Mouse (Mus musculus) Muller cell, postnatal 12 days (primary cell): ENCODE results near the gene Cnst.

ENCODE experiments used
- DNase-seq: peaks from one replicate; pipeline ENCODE4 v3.0.0-alpha.2; 2015; ENCODE audit errors: inconsistent ontology term

Gene Cnst

DNA sequence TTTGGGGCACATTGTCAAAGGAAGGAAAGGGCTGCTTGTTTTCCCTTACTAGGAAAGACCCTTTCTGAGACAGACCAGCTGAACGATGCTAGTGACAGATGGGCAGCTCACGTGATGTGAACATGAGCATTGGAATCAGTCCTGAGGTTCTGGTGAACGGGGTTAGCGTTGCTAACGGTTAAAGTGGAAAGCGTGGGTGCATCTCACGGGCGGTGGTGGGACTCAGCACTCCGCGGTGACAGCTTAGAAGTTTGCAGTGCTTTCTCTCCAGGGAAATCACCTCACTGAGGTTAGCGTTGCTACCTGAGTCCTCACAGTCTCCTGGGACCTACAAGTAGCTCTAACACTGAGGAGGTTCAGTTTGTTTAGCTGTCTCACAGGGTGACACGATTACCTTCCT, 45.5 kb downstream of the Cnst start:
- no peak for DNase-seq

DNA sequence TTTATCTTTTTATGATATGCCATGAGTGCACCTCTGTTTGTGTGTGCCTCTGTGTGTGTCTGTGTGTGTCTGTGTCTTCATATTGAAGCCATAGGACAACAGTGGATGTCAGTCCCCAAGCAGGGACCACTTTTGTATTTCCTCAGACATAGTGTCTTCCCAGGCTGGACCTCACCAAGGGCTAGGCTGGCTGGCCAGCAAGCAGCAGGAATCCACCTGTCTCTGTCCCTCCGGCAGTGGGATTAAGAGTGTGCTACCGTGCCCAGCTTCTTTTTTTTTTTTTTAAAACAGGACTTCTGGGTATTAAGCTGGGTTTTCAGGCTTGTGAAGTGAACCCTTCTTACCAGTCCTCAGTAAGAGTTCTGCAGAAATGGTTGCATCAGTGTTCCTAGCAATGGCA, 46.0 kb downstream of the Cnst start:
- no peak for DNase-seq

DNA sequence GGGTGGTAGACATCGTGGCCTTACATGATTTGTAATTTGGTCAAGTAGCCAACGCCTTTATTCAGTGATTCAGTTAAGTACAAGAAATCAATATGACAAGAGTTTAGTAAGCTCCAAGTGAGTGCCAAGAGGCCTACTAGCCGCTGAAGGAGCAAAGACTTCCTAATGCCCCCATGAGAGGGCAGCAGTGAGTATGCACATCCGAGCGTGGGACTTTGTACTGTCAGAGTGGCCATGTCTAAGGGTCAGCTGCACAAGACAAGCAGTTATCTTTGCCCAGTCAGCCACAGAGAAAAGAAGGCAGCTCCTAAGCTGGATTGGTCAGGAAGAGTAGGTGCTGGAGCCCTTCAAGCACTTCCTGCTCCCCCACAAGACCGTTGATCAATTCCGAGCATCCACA, 46.8 kb downstream of the Cnst start:
- DNase-seq, result no peak

DNA sequence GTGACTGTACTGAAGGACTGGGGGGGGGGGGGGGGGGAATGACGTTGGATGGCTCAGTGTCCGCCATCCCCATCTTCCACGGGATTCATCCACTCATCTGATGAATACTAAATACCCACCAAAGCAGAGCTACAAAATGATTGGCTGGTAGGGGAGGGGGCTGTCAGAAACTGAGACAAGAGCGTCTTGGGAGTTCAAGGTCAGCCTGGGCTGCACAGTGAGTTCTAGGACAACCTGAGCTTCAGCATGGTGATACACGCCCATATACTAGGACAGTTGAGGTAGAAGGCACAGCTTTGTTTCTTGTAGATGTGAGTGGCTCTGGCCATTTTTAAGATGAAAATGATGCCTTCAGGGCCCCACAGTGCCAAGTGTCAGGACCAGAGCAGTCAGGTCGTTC, 52.2 kb downstream of the Cnst start:
- DNase-seq, result no peak

DNA sequence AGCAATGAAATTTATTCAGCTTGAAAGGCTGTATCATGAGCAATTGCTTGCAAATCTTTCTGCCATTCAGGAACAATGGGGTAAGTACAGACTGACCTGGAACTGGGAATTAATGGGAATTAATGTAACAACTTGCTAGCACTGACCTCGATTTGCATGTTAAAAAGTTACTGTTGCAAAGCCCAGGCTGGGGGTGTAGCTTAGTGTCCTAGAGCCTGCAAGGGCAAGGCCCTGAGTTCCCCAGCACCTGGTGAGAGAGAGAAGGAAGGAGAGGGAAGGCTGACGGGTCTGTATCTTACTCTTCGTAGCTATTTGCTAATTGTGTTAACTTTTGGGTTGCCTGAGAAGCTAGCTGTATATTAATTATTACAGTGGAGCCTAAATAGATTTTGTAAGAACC, 58.4 kb downstream of the Cnst start:
- no peak for DNase-seq

DNA sequence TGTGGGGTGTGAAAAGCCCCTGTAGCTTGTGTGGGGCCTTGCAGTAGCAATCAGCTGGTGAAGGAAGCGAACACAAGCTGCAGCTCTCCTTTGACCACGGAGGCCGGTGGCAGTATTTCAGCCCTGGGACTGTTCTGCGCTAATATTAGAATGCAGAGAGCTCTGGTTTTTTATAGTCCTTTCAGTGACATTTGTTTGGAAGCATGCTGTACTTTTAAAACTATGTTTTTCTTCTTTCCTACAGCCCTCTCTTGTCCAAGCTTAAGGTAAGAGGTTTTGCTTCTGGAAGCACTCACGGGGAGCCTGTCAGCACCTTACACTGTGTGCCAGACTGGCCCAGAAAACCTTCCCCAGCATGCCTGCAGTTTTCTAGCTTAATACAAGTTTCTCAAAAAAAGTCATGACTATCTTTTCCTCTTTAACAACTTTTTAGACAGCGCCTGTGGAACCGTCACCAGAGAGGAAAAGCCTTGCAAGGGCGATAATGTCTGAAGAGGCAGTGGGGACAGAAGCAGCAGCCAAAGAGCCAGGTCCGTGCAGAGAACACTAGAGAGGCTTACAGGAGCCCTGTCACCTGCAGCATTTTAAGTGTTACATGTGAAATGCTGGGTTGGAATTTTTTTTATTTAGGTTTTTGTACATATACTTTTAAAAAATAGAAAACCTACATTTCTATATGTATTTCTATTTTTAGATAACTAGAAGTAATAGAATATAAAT, 60.0 kb downstream of the Cnst start:
- no peak for DNase-seq

DNA sequence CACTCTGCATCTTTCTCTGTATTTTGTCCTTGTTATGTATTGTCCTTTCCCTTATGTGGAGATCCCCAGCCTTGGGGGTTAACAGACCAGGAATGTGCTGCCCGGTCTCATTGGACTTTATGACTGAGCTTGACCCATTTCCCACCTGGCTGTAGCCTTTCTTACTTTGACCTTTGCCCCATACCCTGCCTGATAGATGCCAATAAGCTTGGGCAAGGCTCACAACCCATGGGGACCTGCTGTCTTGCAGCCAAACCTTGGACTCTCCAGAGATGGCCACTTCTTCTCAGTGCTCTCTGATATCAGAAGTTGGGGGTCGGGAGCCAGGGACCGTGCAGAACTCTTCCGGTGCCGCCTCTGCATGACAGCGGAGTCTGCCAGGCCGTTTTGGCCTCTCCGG, 62.4 kb downstream of the Cnst start:
- no peak for DNase-seq

DNA sequence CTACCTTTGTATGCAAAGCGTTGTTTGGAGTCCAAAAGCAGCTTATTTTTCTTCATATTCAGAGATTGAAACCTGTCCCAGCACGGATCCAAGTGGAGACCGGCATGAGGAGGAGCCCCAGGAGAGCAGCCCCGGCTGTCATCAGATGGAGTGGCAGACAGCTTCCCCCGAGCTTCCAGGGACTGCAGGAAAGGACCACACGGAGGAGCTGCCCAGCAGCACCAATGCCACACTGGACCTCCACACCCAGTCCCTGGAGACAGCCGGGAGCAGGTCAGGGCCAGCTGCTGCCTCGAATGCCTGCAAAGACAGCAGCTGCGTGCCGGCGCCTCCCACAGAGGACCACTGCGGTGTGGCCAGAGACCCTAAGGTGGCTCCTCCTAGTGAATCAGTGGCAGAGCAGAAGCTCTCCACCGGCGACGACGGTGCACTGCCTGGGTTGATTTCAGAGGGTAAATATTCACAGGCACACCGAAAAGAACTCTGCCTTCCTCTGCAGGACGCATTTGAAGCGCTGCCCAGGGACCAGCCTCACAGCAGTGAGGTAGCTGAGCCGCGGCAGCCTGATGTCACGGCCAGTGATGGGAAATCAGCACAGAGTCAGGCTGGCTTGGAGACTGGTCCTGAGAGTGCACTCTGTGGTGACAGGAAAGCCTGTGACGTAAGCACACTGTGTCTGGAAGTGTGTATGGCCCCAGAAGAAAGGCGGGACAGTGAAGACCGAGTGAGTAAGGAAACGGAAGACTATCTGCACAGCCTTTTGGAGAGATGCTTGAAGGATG, 63.7 kb downstream of the Cnst start:
- DNase-seq, result no peak

DNA sequence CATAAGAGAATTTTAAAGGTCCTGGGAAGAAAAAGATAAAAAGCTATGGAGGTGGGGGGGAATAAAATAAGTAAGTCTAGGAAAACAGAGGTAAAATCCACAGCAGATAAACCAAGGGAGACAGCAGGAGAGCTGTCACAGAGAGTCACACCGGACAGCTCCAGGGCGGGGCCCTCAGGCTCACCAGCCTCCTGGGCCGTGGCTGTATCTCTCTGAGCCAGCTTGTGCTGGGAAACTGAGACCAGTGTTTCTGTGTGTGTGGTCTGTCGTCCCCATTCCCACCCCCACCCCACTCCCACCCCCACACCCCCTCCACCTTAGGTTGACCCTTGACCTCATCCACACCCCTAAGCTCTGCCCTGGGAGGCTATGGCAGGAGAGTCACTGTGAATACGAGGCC, 65.0 kb downstream of the Cnst start:
- DNase-seq, result no peak

DNA sequence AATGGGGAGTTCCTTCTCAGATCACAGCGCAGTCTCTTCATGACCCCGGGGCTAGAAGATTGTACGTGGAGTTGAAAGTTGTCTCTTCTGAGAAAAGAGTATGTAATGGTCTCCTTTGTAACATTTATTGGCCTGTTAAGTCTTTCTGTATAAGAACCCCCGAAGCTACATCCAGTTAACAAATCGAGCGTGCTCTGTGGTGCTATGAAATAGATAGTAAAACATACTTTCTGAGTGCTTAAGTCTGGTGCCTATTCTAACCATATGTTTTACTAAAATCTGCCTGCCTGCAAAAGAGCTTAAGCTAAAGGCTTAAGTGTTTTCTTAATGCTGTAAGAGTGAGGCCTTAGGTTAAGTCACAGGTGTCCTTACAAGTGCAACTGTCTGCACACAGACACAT, 66.2 kb downstream of the Cnst start:
- DNase-seq, result no peak

DNA sequence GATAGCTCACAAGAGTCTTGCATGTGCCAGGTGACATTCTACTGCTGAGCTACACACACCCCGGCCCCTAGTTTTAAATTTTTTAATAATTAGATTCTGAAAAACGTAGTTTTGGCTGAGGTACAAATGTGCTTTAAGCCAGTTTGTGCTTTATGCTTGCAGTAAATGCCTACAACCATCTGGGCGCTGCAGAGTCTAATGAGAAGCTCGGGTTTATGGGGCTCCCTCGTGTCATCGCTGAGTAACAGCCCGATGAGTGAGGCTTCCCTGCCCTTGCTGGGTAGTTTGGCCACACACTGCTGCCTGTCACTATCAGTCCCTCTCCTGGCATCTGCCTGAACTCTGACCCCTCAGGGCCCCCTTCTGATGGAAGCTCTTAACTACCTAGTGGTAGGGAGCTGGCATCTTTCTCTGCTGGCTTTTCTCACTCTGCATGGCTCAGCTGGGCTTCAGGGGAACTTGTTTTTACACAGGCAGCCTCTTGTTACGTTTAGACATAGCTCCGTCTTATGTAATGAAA, 66.9 kb downstream of the Cnst start:
- no peak for DNase-seq

DNA sequence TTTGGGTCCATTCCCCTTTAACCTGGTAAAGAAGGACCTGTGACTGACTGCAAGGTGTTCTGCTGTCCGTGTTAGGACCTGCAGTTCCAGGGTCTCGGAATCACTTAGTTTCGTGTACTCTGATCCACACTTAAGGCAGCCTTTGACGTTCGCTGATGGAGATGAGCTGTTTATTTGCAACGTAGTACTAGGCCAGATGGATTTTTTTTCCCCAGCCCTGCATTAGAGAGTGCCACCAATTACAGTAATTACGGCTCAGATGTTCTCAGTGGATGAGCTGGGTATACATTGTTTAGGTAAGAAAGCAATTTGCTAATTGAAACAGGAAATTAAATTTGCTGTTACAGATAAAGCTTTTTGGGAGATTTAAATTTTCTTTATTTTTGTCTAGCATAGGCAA, 71.3 kb downstream of the Cnst start:
- DNase-seq, result no peak

DNA sequence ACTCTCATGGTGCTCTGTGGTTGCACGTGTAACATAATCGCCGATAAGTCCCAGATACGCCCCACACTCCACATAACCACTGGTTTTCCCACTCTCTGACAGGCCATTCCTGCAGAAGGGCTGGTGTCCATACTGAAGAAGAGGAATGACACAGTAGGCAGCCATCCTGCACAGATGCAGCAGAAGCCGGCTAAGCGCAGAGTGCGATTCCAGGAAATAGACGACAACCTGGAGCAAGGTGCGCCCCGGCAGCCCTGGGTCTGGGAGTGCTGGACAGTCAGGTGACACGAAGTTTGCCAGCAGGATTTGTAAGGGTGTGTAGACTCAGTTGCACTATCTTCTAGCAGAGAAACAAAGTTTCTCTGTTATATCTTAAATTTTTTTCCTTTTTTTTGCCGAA, 76.5 kb downstream of the Cnst start:
- no peak for DNase-seq

DNA sequence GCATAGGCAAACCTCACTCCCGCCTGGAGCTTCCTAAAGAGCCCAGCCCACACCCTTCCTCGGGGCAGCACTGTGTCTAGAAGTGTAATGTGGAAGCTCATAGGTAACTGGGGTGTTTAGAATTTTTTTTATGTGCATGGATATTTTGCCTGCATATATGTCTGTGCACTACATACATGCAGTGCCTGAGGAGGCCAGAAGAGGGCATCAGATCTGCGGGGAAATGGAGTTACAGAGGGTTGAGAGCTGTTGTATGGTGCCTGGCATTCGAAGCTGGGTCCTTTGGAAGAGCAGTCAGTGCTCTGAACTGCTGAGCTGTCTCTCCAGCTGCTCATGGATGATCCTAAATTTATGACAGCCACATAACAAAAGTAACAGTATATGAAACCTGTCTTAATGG, 77.5 kb downstream of the Cnst start:
- DNase-seq, result no peak

DNA sequence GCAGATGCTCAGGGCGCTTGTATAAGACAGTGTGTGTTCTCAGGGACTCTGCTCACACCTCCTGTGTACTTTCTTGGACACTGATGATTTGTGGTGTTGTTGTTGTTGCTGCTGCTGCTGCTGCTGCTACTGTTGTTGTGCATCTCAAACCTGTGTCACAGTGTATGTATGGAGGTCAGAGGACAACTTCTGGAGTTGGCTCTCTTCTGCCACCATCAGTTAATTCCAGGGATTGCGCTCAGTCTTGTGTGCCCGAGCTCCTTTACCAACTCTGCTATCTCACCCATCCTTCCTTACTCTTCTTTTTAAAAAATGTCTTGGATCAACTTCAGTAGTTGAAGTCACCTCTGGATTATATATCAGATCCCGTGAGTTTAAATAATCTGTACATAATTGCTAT, 78.2 kb downstream of the Cnst start:
- DNase-seq, result no peak

DNA sequence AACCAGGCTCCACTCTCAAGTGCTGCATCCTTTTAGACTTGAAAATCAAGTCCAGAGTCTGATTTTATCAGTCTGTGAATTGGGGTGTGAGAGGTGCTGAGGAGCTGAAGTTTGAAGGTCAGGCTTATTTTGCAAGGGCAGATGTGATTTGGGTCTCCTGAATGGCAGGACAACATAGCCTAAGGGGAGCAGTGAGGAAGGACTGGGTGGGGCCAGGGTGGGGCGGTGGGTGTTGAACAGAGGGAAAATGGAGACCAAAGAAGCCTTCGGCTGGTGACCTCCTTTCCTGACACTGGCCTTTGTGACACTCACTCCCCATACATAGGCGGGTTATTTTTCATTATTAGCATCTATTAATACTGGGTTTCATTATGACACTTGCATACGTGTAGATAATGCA, 81.7 kb downstream of the Cnst start:
- no peak for DNase-seq

DNA sequence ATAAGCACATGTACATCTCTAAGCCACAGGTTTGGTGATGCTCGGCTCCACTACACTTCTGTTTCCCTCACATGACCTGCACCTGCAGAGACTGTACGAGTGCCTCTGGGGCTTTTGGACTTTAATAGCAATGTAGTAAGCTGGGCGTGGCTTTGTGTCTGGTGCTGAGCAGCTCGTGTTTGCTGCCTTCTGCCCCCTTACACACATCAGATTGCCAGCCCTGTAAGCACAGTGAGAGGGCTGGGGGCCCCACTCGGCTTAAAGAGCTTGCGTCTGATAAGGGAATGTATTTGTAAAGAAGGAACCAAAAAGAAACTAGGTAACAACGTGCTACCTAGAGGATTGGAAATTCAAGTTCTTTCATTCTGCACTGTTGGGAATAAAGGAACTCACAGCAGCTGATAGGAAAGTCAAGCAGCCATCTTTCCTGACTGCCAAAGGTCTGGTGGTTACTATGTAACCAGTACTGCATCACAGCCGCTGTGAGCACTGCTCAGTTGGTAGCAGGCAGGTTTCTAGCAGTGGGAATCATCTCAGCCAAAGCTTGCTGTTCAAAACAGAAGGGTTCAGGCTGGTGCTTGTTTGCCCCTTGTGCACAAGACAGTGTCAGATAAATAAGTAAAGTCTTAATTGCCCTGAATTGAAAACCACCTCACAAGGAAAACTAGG, 82.4 kb downstream of the Cnst start:
- DNase-seq, result no peak

DNA sequence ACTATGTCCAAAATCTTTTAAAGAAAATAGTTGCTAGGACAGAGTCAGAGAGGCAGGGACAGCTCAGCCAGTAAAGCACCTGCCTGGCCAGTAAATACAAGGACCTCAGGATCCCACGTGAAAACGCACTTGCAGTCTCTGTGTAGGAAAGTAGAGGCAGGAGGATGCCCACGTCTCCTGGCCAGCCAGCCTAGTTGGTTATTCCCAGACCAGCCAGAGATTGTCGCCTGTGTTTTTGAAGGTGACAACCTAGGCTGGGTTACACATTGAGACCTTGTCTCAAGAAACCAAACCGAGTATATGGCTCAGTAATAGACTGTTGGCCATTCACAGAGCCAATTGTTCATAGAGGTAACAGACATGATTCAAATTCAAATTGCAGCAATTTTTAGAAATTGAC, 83.1 kb downstream of the Cnst start:
- no peak for DNase-seq

DNA sequence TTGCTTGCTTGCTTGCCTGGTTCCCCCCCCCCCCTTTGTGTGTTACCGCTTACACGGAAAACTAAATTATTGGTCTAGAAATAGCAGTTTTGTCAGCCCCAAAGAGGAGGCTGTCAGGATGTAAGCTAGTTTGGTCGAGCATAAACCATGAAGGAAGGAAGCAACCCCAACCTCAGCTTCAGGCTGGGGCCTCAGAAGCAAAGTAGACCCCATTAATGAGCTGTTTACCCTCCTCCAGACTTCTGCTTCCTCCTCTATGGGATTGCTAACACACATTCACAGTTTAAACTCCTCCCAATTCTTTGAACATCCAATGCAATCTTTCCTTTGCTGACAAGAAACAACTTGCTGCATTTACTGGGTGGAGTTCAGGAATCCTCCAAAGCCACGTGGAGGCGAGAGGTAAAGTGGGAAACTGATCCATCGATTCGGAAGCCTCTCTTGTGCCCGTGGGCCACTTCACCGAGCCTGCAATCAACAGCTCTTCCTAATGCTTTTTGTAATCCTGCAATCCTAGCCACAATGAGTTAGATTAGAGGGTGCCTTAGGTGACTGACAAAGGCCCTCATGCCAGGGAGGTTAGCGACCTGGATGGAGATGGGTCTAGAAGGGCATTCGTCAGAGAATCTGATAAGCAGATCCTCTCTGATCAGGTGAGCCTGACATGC, 86.7 kb downstream of the Cnst start:
- DNase-seq, result no peak

DNA sequence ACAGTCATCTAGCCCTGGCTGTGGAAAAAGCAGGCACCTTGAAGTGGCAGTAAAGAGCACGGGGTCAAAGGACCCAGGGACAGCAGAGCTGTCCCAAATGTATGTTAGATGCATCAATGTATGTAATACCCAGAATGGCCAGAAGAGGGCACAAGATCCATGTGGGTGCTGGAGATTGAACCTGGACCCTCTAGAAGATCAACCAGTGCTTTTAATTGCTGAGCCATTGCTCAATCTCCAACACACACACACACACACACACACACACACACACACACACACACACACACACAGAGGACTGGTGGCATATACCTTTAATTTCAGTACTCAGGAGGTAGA, 87.2 kb downstream of the Cnst start:
- DNase-seq, result no peak

DNA sequence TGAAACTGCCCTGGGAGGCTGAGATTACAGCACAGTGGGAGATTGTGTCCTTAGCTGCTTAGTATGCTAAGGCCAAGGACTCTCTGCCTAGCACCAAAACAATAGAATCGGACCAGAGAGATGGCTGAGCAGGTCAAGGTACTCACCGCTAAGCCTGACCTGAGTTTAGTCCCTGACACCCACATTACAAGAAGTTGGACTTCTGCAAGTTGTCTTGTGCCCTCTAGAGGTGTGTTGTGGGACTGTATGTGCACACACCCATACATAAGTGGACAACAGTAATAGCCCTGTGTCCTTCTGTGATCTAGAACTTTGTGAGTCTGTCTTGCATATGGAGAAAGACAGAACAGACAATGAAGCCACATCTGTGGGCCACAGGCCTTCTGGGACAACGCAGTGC, 88.0 kb downstream of the Cnst start:
- DNase-seq, result no peak

DNA sequence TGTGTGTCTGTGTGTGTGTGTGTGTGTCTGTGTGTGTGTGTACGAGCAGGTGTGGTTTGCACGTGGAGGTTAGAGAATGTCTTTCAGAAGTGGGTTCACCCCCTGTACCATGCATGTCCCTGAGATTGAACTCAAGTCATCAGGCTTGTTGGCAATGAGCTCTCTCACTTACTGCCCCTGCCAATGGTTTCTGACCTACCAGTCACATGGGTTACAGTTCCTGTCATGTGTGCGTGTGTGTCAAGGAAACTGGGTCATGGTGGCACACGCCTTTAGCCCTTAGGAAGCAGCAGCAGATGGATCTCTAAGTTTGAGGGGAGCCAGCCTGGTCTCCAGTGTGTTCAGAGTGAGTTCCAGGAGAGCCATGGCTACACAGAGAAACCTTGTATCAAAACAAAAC, 96.6 kb downstream of the Cnst start:
- no peak for DNase-seq
